Mouse (Mus musculus) midbrain, embryonic 11.5 days (tissue): ENCODE results near the gene Adprhl2. TPM values are rescaled to one million over a fixed set of nuclear protein-coding genes. Genes with fewer than 3 reads are reported as not detected.

Source experiments
- ATAC-seq: fragments of 200-750 bp; cut with Nextera tagmentation; 2 replicates; pipeline ENCODE4 v1.8.0; 2017; ENCODE audit warnings: moderate TSS enrichment, moderate library complexity; ENCODE audit not compliant: low FRiP score
- DNase-seq: peaks from one replicate; pipeline ENCODE4 v3.0.0; 2015; ENCODE audit warnings: low spot score; ENCODE audit errors: missing footprints
- H3K27ac ChIP-seq: fragments of 300-500 bp; sonication (generic); 2 replicates; pipeline ENCODE4 v1.5.1; 2014; ENCODE audit warnings: low read depth, low read length
- H3K27me3 ChIP-seq: fragments of 300-500 bp; sonication (generic); 2 replicates; pipeline ENCODE4 v1.6.1; 2014; ENCODE audit warnings: mild to moderate bottlenecking, low read length, moderate library complexity, mixed read lengths; ENCODE audit not compliant: control insufficient read depth, insufficient read depth
- H3K36me3 ChIP-seq: fragments of 300-500 bp; sonication (generic); 2 replicates; pipeline ENCODE4 v1.6.1; 2014; ENCODE audit warnings: mild to moderate bottlenecking, low read length, moderate library complexity, mixed read lengths; ENCODE audit not compliant: control insufficient read depth, insufficient read depth
- H3K4me1 ChIP-seq: fragments of 300-500 bp; sonication (generic); 2 replicates; pipeline ENCODE4 v1.6.1; 2014; ENCODE audit warnings: low read length; ENCODE audit not compliant: control insufficient read depth, insufficient read depth
- H3K4me2 ChIP-seq: fragments of 300-500 bp; sonication (generic); 2 replicates; pipeline ENCODE4 v1.6.1; 2014; ENCODE audit warnings: mild to moderate bottlenecking, moderate library complexity
- H3K4me3 ChIP-seq: fragments of 300-500 bp; sonication (generic); 2 replicates; pipeline ENCODE4 v1.5.1; 2014; ENCODE audit warnings: low read depth, low read length
- H3K9ac ChIP-seq: fragments of 300-500 bp; sonication (generic); 2 replicates; pipeline ENCODE4 v1.6.1; 2014; ENCODE audit warnings: low read length
- H3K9me3 ChIP-seq: fragments of 300-500 bp; sonication (generic); 2 replicates; pipeline ENCODE4 v1.6.1; 2016; ENCODE audit warnings: low read length; ENCODE audit not compliant: control insufficient read depth
- WGBS: fragments of 180-500 bp; shearing (Covaris S2); extraction: QIAGEN DNeasy Blood & Tissue Kit; methylation state at CpG from one replicate; pipeline ENCODE4 v1.1.7; 2014; 5-methylcytosine and 5-hydroxymethylcytosine counted together
- polyA plus RNA-seq: library from polyadenylated mRNA; unstranded; fragments of >200 nt; fragmentation: Nextera tagmentation; extraction: Ambion mirVana; gene quantifications from 2 replicates; pipeline ENCODE4 v1.2.1, GENCODE M21; 2014

Adprhl2 gene
- 36.4 and 45.0 TPM in 2 replicates for polyA plus RNA-seq

- Histone ChIP-seq H3K4me3 (peak within 1 kb of the TSS; percentile 73), H3K27me3 (peaks cover 6% of the 10 kb centered on the region), H3K9ac (peak within 1 kb of the TSS; percentile 70), H3K4me2 (peak within 1 kb of the TSS; percentile 94), H3K27ac (no peak within 1 kb of the TSS), H3K36me3 (peaks cover 5% of the 10 kb centered on the region), H3K4me1 (peaks cover 8% of the 10 kb centered on the region), H3K9me3 (no peaks in the 10 kb centered on the region)
- DNase-seq (peak; percentile 100), ATAC-seq (peak; percentile 89)
- under 1% methylated on average over 80 of the region's 80 CpGs for WGBS
Measured at GRCm38 (mm10) chr4:126321111-126321853, at the start of gene Adprhl2. Gene Adprhl2, minus strand, starts transcription at chr4:126321703.

GRCm38 (mm10) chr4:126360069-126360468 is 38.6 kb upstream of the Adprhl2 start:
- Histone ChIP-seq H3K4me1 (no peaks in the 10 kb centered on the region), H3K4me2 (no peak overlapping the region), H3K27me3 (no peaks in the 10 kb centered on the region), H3K36me3 (no peaks in the 10 kb centered on the region), H3K27ac (no peak overlapping the region), H3K4me3 (no peak overlapping the region), H3K9ac (no peak overlapping the region), H3K9me3 (no peaks in the 10 kb centered on the region)
- ATAC-seq, result no peak
- 100% methylated on average over 1 of the region's 1 CpGs for WGBS
- DNase-seq, result no peak

- no peak overlapping the region for H3K27ac ChIP-seq
- H3K36me3 ChIP-seq, result peaks cover 3% of the 10 kb centered on the region; the same call in 1 of the 2 replicates
- H3K4me2 ChIP-seq, result no peak overlapping the region
- H3K4me1 ChIP-seq, result no peaks in the 10 kb centered on the region
- DNase-seq, result no peak
- no peaks in the 10 kb centered on the region for H3K27me3 ChIP-seq
- no peaks in the 10 kb centered on the region for H3K9me3 ChIP-seq
- ATAC-seq, result no peak
- no peak overlapping the region for H3K9ac ChIP-seq
- WGBS, result 73% methylated on average over 4 of the region's 4 CpGs
- H3K4me3 ChIP-seq, result no peak overlapping the region
Measured at GRCm38 (mm10) chr4:126343451-126343850, 21.9 kb upstream of the Adprhl2 start.

- Histone ChIP-seq H3K9ac (no peak overlapping the region), H3K9me3 (no peaks in the 10 kb centered on the region), H3K4me2 (no peak overlapping the region), H3K4me3 (no peak overlapping the region), H3K27me3 (no peaks in the 10 kb centered on the region), H3K36me3 (no peaks in the 10 kb centered on the region), H3K27ac (no peak overlapping the region), H3K4me1 (no peaks in the 10 kb centered on the region)
- ATAC-seq, result no peak
- WGBS, result 55% methylated on average over 4 of the region's 4 CpGs
- DNase-seq, result no peak
Measured at GRCm38 (mm10) chr4:126339461-126339860, 18.0 kb upstream of the Adprhl2 start.

GRCm38 (mm10) chr4:126332358-126332757 is 10.9 kb upstream of the Adprhl2 start:
- no peak overlapping the region for H3K4me2 ChIP-seq
- H3K9me3 ChIP-seq, result no peaks in the 10 kb centered on the region
- DNase-seq (no peak), ATAC-seq (no peak)
- H3K36me3 ChIP-seq, result no peaks in the 10 kb centered on the region
- 46% methylated on average over 3 of the region's 3 CpGs for WGBS
- H3K4me3 ChIP-seq, result no peak overlapping the region
- H3K27me3 ChIP-seq, result no peaks in the 10 kb centered on the region
- H3K9ac ChIP-seq, result no peak overlapping the region
- H3K4me1 ChIP-seq, result no peaks in the 10 kb centered on the region
- H3K27ac ChIP-seq, result no peak overlapping the region

GRCm38 (mm10) chr4:126331751-126332150 is 10.2 kb upstream of the Adprhl2 start:
- Histone ChIP-seq H3K4me1 (no peaks in the 10 kb centered on the region), H3K9ac (no peak overlapping the region), H3K27ac (no peak overlapping the region), H3K36me3 (no peaks in the 10 kb centered on the region), H3K27me3 (no peaks in the 10 kb centered on the region), H3K4me3 (no peak overlapping the region), H3K9me3 (no peaks in the 10 kb centered on the region), H3K4me2 (no peak overlapping the region)
- 71% methylated on average over 1 of the region's 1 CpGs for WGBS
- DNase-seq, result no peak
- no peak for ATAC-seq

- no peak for ATAC-seq
- Histone ChIP-seq H3K9ac (no peak overlapping the region), H3K27ac (no peak overlapping the region), H3K9me3 (no peaks in the 10 kb centered on the region), H3K27me3 (peaks cover 1% of the 10 kb centered on the region), H3K4me3 (no peak overlapping the region), H3K4me2 (no peak overlapping the region), H3K36me3 (no peaks in the 10 kb centered on the region), H3K4me1 (no peaks in the 10 kb centered on the region)
- DNase-seq, result no peak
- 90% methylated on average over 4 of the region's 4 CpGs for WGBS
Measured at GRCm38 (mm10) chr4:126330295-126330694, 8.8 kb upstream of the Adprhl2 start.

GRCm38 (mm10) chr4:126326036-126326435 is 4.5 kb upstream of the Adprhl2 start:
- Histone ChIP-seq H3K9me3 (no peaks in the 10 kb centered on the region), H3K36me3 (no peaks in the 10 kb centered on the region), H3K4me2 (no peak overlapping the region), H3K4me3 (no peak overlapping the region), H3K9ac (no peak overlapping the region), H3K4me1 (no peaks in the 10 kb centered on the region; the same call in 1 of the 2 replicates), H3K27me3 (peaks cover 6% of the 10 kb centered on the region), H3K27ac (no peak overlapping the region)
- DNase-seq (no peak), ATAC-seq (no peak)
- WGBS, result 20% methylated on average over 6 of the region's 6 CpGs

- Histone ChIP-seq H3K4me2 (no peak within 1 kb of the TSS), H3K27ac (no peak within 1 kb of the TSS), H3K4me1 (peaks cover 6% of the 10 kb centered on the region), H3K27me3 (peaks cover 6% of the 10 kb centered on the region), H3K9ac (no peak within 1 kb of the TSS), H3K36me3 (no peaks in the 10 kb centered on the region), H3K9me3 (no peaks in the 10 kb centered on the region), H3K4me3 (no peak within 1 kb of the TSS)
- 10% methylated on average over 23 of the region's 23 CpGs for WGBS
- ATAC-seq (no peak), DNase-seq (no peak)
Measured at GRCm38 (mm10) chr4:126325281-126325861, 3.9 kb upstream of the Adprhl2 start, which contains the start of gene Tekt2. Gene Tekt2, minus strand, starts transcription at chr4:126325688.
